Mouse (Mus musculus): ENCODE data around the gene Rpl7l1. TPM values are rescaled to one million over a fixed set of nuclear protein-coding genes. Genes with fewer than 3 reads are reported as not detected.

Rpl7l1 gene
- polyA plus RNA-seq, 1 experiment from 2014 or later: 164 TPM

- peak within 1 kb of the TSS; percentile 87 for H3K27ac ChIP-seq (ENCODE audit: low read depth, low read length)
- peak within 1 kb of the TSS; percentile 72 for H3K4me3 ChIP-seq (ENCODE audit: low read length)
- H3K9ac ChIP-seq (ENCODE audit: low read depth, low read length): peak within 1 kb of the TSS; percentile 72
- H3K9me3 ChIP-seq (ENCODE audit: control insufficient read depth, low read length): no peaks in the 10 kb centered on the region
- H3K36me3 ChIP-seq (ENCODE audit: control insufficient read depth, insufficient read depth, low read length): peaks cover 4% of the 10 kb centered on the region; the same call in 1 of the 2 replicates
- under 1% methylated on average over 56 of the region's 58 CpGs for WGBS
- peak; percentile 99 for ATAC-seq (ENCODE audit: low FRiP score, low TSS enrichment)
- H3K4me2 ChIP-seq (replicated peaks; ENCODE audit: low read depth, low read length): peak within 1 kb of the TSS; percentile 51
- peaks cover 7% of the 10 kb centered on the region; the same call in 1 of the 2 replicates for H3K4me1 ChIP-seq (ENCODE audit: control insufficient read depth, insufficient read depth, low read length)
- no peaks in the 10 kb centered on the region for H3K27me3 ChIP-seq (ENCODE audit: control insufficient read depth, insufficient read depth, low read length)
Observed at GRCm38 (mm10) chr17:46751794-46752556, 30.5 kb downstream of the Rpl7l1 start, which contains the start of gene Cnpy3. Cnpy3 (minus strand) TSS chr17:46752214.

- no peak for ATAC-seq (ENCODE audit: low FRiP score, low TSS enrichment)
- Histone ChIP-seq H3K4me1 (ENCODE audit: control insufficient read depth, insufficient read depth, low read length) (peaks cover 7% of the 10 kb centered on the region; the same call in 1 of the 2 replicates), H3K4me3 (ENCODE audit: low read length) (peak overlapping the region; percentile 72), H3K9ac (ENCODE audit: low read depth, low read length) (peak overlapping the region; percentile 72), H3K4me2 (replicated peaks; ENCODE audit: low read depth, low read length) (peak overlapping the region; percentile 51), H3K9me3 (ENCODE audit: control insufficient read depth, low read length) (no peaks in the 10 kb centered on the region), H3K27ac (ENCODE audit: low read depth, low read length) (peak overlapping the region; percentile 87), H3K27me3 (ENCODE audit: control insufficient read depth, insufficient read depth, low read length) (no peaks in the 10 kb centered on the region), H3K36me3 (ENCODE audit: control insufficient read depth, insufficient read depth, low read length) (peaks cover 7% of the 10 kb centered on the region; the same call in 1 of the 2 replicates)
- WGBS: 19% methylated on average over 16 of the region's 16 CpGs
Observed at GRCm38 (mm10) chr17:46751056-46751793, 31.2 kb downstream of the Rpl7l1 start.

GRCm38 (mm10) chr17:46750580-46750979 lies 31.9 kb downstream of the Rpl7l1 start:
- Histone ChIP-seq H3K27ac (ENCODE audit: low read depth, low read length) (no peak overlapping the region), H3K9ac (ENCODE audit: low read depth, low read length) (peak overlapping the region; percentile 72; the same call in 1 of the 2 replicates)

GRCm38 (mm10) chr17:46749282-46749681 lies 33.2 kb downstream of the Rpl7l1 start:
- no peaks in the 10 kb centered on the region for H3K9me3 ChIP-seq (ENCODE audit: control insufficient read depth, low read length)
- peaks cover 18% of the 10 kb centered on the region for H3K36me3 ChIP-seq (ENCODE audit: control insufficient read depth, insufficient read depth, low read length)
- H3K4me2 ChIP-seq (replicated peaks; ENCODE audit: low read depth, low read length): no peak overlapping the region
- H3K4me1 ChIP-seq (ENCODE audit: control insufficient read depth, insufficient read depth, low read length): peaks cover 7% of the 10 kb centered on the region; the same call in 1 of the 2 replicates
- WGBS: 93% methylated on average over 5 of the region's 5 CpGs
- no peak overlapping the region for H3K4me3 ChIP-seq (ENCODE audit: low read length)
- H3K27me3 ChIP-seq (ENCODE audit: control insufficient read depth, insufficient read depth, low read length): no peaks in the 10 kb centered on the region
- H3K9ac ChIP-seq (ENCODE audit: low read depth, low read length): no peak overlapping the region
- H3K27ac ChIP-seq (ENCODE audit: low read depth, low read length): no peak overlapping the region
- no peak for ATAC-seq (ENCODE audit: low FRiP score, low TSS enrichment)

More at GRCm38 (mm10) chr17:46750580-46750979, 31.9 kb downstream of the Rpl7l1 start:
- H3K36me3 ChIP-seq (ENCODE audit: control insufficient read depth, insufficient read depth, low read length): peaks cover 12% of the 10 kb centered on the region
- no peaks in the 10 kb centered on the region for H3K9me3 ChIP-seq (ENCODE audit: control insufficient read depth, low read length)
- 93% methylated on average over 4 of the region's 4 CpGs for WGBS
- peak overlapping the region; percentile 72; the same call in 1 of the 2 replicates for H3K4me3 ChIP-seq (ENCODE audit: low read length)
- no peak for ATAC-seq (ENCODE audit: low FRiP score, low TSS enrichment)
- no peaks in the 10 kb centered on the region for H3K27me3 ChIP-seq (ENCODE audit: control insufficient read depth, insufficient read depth, low read length)
- H3K4me1 ChIP-seq (ENCODE audit: control insufficient read depth, insufficient read depth, low read length): peaks cover 7% of the 10 kb centered on the region; the same call in 1 of the 2 replicates
- peak overlapping the region; percentile 51; the same call in 1 of the 2 replicates for H3K4me2 ChIP-seq (replicated peaks; ENCODE audit: low read depth, low read length)

GRCm38 (mm10) chr17:46747806-46748205 lies 34.7 kb downstream of the Rpl7l1 start:
- H3K4me2 ChIP-seq (replicated peaks; ENCODE audit: low read depth, low read length): no peak overlapping the region
- H3K4me3 ChIP-seq (ENCODE audit: low read length): no peak overlapping the region
- peaks cover 31% of the 10 kb centered on the region for H3K36me3 ChIP-seq (ENCODE audit: control insufficient read depth, insufficient read depth, low read length)
- H3K27ac ChIP-seq (ENCODE audit: low read depth, low read length): no peak overlapping the region
- H3K9ac ChIP-seq (ENCODE audit: low read depth, low read length): no peak overlapping the region
- no peak for ATAC-seq (ENCODE audit: low FRiP score, low TSS enrichment)
- H3K9me3 ChIP-seq (ENCODE audit: control insufficient read depth, low read length): no peaks in the 10 kb centered on the region
- H3K4me1 ChIP-seq (ENCODE audit: control insufficient read depth, insufficient read depth, low read length): peaks cover 7% of the 10 kb centered on the region; the same call in 1 of the 2 replicates
- 95% methylated on average over 2 of the region's 2 CpGs for WGBS
- H3K27me3 ChIP-seq (ENCODE audit: control insufficient read depth, insufficient read depth, low read length): no peaks in the 10 kb centered on the region

GRCm38 (mm10) chr17:46747234-46747633 lies 35.2 kb downstream of the Rpl7l1 start:
- Histone ChIP-seq H3K36me3 (ENCODE audit: control insufficient read depth, insufficient read depth, low read length) (peaks cover 37% of the 10 kb centered on the region), H3K4me1 (ENCODE audit: control insufficient read depth, insufficient read depth, low read length) (peaks cover 7% of the 10 kb centered on the region; the same call in 1 of the 2 replicates), H3K27me3 (ENCODE audit: control insufficient read depth, insufficient read depth, low read length) (no peaks in the 10 kb centered on the region), H3K27ac (ENCODE audit: low read depth, low read length) (no peak overlapping the region), H3K4me2 (replicated peaks; ENCODE audit: low read depth, low read length) (no peak overlapping the region), H3K4me3 (ENCODE audit: low read length) (no peak overlapping the region), H3K9ac (ENCODE audit: low read depth, low read length) (no peak overlapping the region), H3K9me3 (ENCODE audit: control insufficient read depth, low read length) (no peaks in the 10 kb centered on the region)
- WGBS: 83% methylated on average over 8 of the region's 8 CpGs
- no peak for ATAC-seq (ENCODE audit: low FRiP score, low TSS enrichment)

GRCm38 (mm10) chr17:46745506-46745905 lies 37.0 kb downstream of the Rpl7l1 start:
- no peaks in the 10 kb centered on the region for H3K9me3 ChIP-seq (ENCODE audit: control insufficient read depth, low read length)
- no peak overlapping the region for H3K9ac ChIP-seq (ENCODE audit: low read depth, low read length)
- no peak overlapping the region for H3K27ac ChIP-seq (ENCODE audit: low read depth, low read length)
- ATAC-seq (ENCODE audit: low FRiP score, low TSS enrichment): no peak
- peaks cover 37% of the 10 kb centered on the region for H3K36me3 ChIP-seq (ENCODE audit: control insufficient read depth, insufficient read depth, low read length)
- no peaks in the 10 kb centered on the region for H3K4me1 ChIP-seq (ENCODE audit: control insufficient read depth, insufficient read depth, low read length)
- H3K4me3 ChIP-seq (ENCODE audit: low read length): no peak overlapping the region
- no peaks in the 10 kb centered on the region for H3K27me3 ChIP-seq (ENCODE audit: control insufficient read depth, insufficient read depth, low read length)
- no peak overlapping the region for H3K4me2 ChIP-seq (replicated peaks; ENCODE audit: low read depth, low read length)
- WGBS: 90% methylated on average over 2 of the region's 2 CpGs

GRCm38 (mm10) chr17:46742986-46743385 lies 39.5 kb downstream of the Rpl7l1 start:
- 88% methylated on average over 9 of the region's 9 CpGs for WGBS
- Histone ChIP-seq H3K27ac (ENCODE audit: low read depth, low read length) (no peak overlapping the region), H3K4me2 (replicated peaks; ENCODE audit: low read depth, low read length) (no peak overlapping the region), H3K9me3 (ENCODE audit: control insufficient read depth, low read length) (no peaks in the 10 kb centered on the region), H3K27me3 (ENCODE audit: control insufficient read depth, insufficient read depth, low read length) (no peaks in the 10 kb centered on the region), H3K9ac (ENCODE audit: low read depth, low read length) (no peak overlapping the region), H3K4me3 (ENCODE audit: low read length) (no peak overlapping the region), H3K4me1 (ENCODE audit: control insufficient read depth, insufficient read depth, low read length) (no peaks in the 10 kb centered on the region), H3K36me3 (ENCODE audit: control insufficient read depth, insufficient read depth, low read length) (peaks cover 37% of the 10 kb centered on the region)
- no peak for ATAC-seq (ENCODE audit: low FRiP score, low TSS enrichment)

All from kidney, embryonic 14.5 days (tissue).